Mouse (Mus musculus) forebrain, embryonic 10.5 days (tissue): ENCODE measurements around the gene Dazap2. TPM values are rescaled to one million over a fixed set of nuclear protein-coding genes. Genes with fewer than 3 reads are reported as not detected.

Experiments used
- DNase-seq: peaks from one replicate; pipeline ENCODE4 v3.0.0-alpha.2; 2017; ENCODE audit warnings: low spot score; ENCODE audit errors: extremely low spot score
- H3K27ac ChIP-seq: fragments of 300-500 bp; sonication (generic); 2 replicates; pipeline ENCODE4 v1.5.1; 2016; ENCODE audit warnings: mild to moderate bottlenecking
- H3K27me3 ChIP-seq: fragments of 300-500 bp; sonication (generic); 2 replicates; pipeline ENCODE4 v1.6.1; 2016; ENCODE audit warnings: mild to moderate bottlenecking; ENCODE audit not compliant: poor library complexity, severe bottlenecking
- H3K36me3 ChIP-seq: fragments of 300-500 bp; sonication (generic); replicated peaks from 2 replicates; pipeline ENCODE4 v1.6.1; 2016; ENCODE audit warnings: mild to moderate bottlenecking, moderate library complexity
- H3K4me1 ChIP-seq: fragments of 300-500 bp; sonication (generic); 2 replicates; pipeline ENCODE4 v1.6.1; 2016
- H3K4me3 ChIP-seq: fragments of 300-500 bp; sonication (generic); 2 replicates; pipeline ENCODE4 v1.5.1; 2016; ENCODE audit warnings: mild to moderate bottlenecking, moderate library complexity
- H3K9me3 ChIP-seq: fragments of 300-500 bp; sonication (generic); 2 replicates; pipeline ENCODE4 v1.6.1; 2016; ENCODE audit warnings: mild to moderate bottlenecking, moderate library complexity
- WGBS: fragments of 180-500 bp; shearing (Covaris S2); methylation state at CpG from one replicate; pipeline ENCODE4 v1.1.7; 2016; 5-methylcytosine and 5-hydroxymethylcytosine counted together
- polyA plus RNA-seq: library from polyadenylated mRNA; unstranded; fragments of >200 nt; fragmentation: Nextera tagmentation; extraction: Ambion mirVana; gene quantifications from 2 replicates; pipeline ENCODE4 v1.2.1, GENCODE M21; 2016

Gene Dazap2
- polyA plus RNA-seq, 1 experiment from 2014 or later, result 214 TPM

DNA sequence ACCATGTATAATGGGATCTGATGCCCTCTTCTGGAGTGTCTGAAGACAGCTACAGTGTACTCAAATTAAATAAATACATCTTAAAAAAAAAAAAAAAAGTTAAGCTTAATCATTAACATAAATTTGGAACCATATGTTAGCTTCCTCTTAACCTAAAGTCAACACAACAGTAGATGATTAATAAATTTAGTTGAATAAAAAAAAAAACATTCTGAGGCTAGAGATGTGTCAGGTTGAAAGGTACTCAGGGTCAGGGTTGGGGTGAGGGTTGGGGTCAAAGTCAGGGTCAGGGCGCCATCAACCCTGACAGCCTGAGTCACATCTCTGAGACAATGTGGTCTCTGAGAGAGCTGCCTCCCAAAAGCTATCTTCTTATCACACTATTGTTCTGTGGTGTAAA is 39.1 kb downstream of the Dazap2 start:
- Histone ChIP-seq H3K27ac (no peak overlapping the region), H3K4me3 (no peak overlapping the region), H3K9me3 (no peaks in the 10 kb centered on the region), H3K27me3 (no peaks in the 10 kb centered on the region), H3K4me1 (no peaks in the 10 kb centered on the region), H3K36me3 (no peaks in the 10 kb centered on the region)
- WGBS, result 91% methylated on average over 1 of the region's 1 CpGs
- DNase-seq, result no peak

DNA sequence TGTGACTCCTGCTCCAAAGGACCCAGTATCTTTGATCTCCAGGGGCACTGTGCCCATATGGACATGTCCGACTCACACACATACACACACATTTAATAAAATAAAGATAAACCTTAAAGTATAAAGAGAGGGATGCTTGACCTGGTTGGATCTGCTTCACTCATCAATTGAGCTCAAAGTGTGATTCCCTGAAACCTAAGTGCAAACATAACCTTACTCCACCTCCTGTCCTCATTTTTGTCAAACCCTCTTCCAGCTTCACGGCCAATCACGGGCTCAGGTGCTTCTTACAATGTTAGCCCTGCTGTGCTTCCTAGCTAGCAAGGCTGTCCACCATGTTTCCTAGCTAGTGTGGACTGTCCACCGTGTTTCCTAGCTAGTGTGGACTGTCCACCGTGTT is 40.1 kb downstream of the Dazap2 start:
- 89% methylated on average over 5 of the region's 5 CpGs for WGBS
- H3K9me3 ChIP-seq, result no peaks in the 10 kb centered on the region
- no peaks in the 10 kb centered on the region for H3K27me3 ChIP-seq
- no peak for DNase-seq
- H3K4me1 ChIP-seq, result no peaks in the 10 kb centered on the region
- no peaks in the 10 kb centered on the region for H3K36me3 ChIP-seq
- no peak overlapping the region for H3K4me3 ChIP-seq
- no peak overlapping the region for H3K27ac ChIP-seq

- H3K27ac ChIP-seq, result no peak overlapping the region
- no peaks in the 10 kb centered on the region for H3K36me3 ChIP-seq
- WGBS, result 90% methylated on average over 9 of the region's 9 CpGs
- H3K4me3 ChIP-seq, result no peak overlapping the region
- DNase-seq, result no peak
- 0 out of 2 replicates have a peak, but pooled peaks cover 3% of the 10 kb centered on the region for H3K4me1 ChIP-seq
- H3K27me3 ChIP-seq, result no peaks in the 10 kb centered on the region
- no peaks in the 10 kb centered on the region for H3K9me3 ChIP-seq
These were observed 45.2 kb downstream of the Dazap2 start for GRCm38 (mm10) chr15:100660306-100660705.

GRCm38 (mm10) chr15:100660805-100661204 is 45.7 kb downstream of the Dazap2 start:
- H3K4me3 ChIP-seq, result no peak overlapping the region
- H3K4me1 ChIP-seq, result peaks cover 5% of the 10 kb centered on the region
- no peaks in the 10 kb centered on the region for H3K27me3 ChIP-seq
- no peak overlapping the region for H3K27ac ChIP-seq
- no peak for DNase-seq
- H3K9me3 ChIP-seq, result no peaks in the 10 kb centered on the region
- WGBS, result 92% methylated on average over 5 of the region's 5 CpGs
- H3K36me3 ChIP-seq, result no peaks in the 10 kb centered on the region

- Histone ChIP-seq H3K4me3 (no peak overlapping the region), H3K27ac (no peak overlapping the region), H3K4me1 (peaks cover 18% of the 10 kb centered on the region), H3K9me3 (0 out of 2 replicates have a peak, but pooled peaks cover 5% of the 10 kb centered on the region), H3K36me3 (no peaks in the 10 kb centered on the region), H3K27me3 (no peaks in the 10 kb centered on the region)
- WGBS, result 82% methylated on average over 9 of the region's 9 CpGs
- no peak for DNase-seq
These were observed 49.7 kb downstream of the Dazap2 start for GRCm38 (mm10) chr15:100664813-100665274.

- H3K27ac ChIP-seq, result no peak overlapping the region
- 46% methylated on average over 9 of the region's 9 CpGs for WGBS
- peaks cover 16% of the 10 kb centered on the region for H3K4me1 ChIP-seq
- H3K27me3 ChIP-seq, result no peaks in the 10 kb centered on the region
- no peak overlapping the region for H3K4me3 ChIP-seq
- 0 out of 2 replicates have a peak, but pooled peaks cover 5% of the 10 kb centered on the region for H3K9me3 ChIP-seq
- DNase-seq, result no peak
- no peaks in the 10 kb centered on the region for H3K36me3 ChIP-seq
These were observed 50.5 kb downstream of the Dazap2 start for GRCm38 (mm10) chr15:100665411-100666218.

GRCm38 (mm10) chr15:100666219-100666696 is 51.1 kb downstream of the Dazap2 start:
- Histone ChIP-seq H3K36me3 (no peaks in the 10 kb centered on the region), H3K4me1 (peaks cover 19% of the 10 kb centered on the region), H3K27ac (no peak overlapping the region), H3K4me3 (no peak overlapping the region), H3K9me3 (0 out of 2 replicates have a peak, but pooled peaks cover 5% of the 10 kb centered on the region), H3K27me3 (no peaks in the 10 kb centered on the region)
- WGBS, result 16% methylated on average over 7 of the region's 7 CpGs
- no peak for DNase-seq

GRCm38 (mm10) chr15:100666851-100667250 is 51.7 kb downstream of the Dazap2 start:
- WGBS, result 46% methylated on average over 12 of the region's 12 CpGs
- no peak overlapping the region for H3K27ac ChIP-seq

DNA sequence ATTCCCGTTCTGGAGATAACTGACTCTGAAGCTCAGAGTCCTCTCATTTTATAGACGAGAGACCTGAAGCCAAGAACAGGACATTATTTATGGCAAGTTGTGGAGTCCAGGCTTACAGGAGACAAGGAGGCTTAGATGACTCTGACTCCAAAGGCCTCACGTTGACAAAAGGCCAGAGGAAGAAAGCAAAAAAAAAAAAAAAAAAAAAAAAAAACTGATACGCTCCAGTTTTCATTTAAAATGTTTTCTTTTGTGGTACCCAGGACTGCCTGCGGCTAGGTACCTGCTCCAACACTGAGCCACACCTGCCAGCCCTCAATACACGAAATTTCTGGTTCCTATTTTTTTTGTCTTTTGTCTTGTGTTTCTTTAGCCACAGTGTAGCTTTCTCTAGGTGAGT is 52.3 kb downstream of the Dazap2 start:
- Histone ChIP-seq H3K4me3 (no peak overlapping the region), H3K4me1 (peaks cover 19% of the 10 kb centered on the region), H3K36me3 (no peaks in the 10 kb centered on the region), H3K27me3 (no peaks in the 10 kb centered on the region), H3K27ac (no peak overlapping the region), H3K9me3 (0 out of 2 replicates have a peak, but pooled peaks cover 5% of the 10 kb centered on the region)
- no peak for DNase-seq
- 75% methylated on average over 6 of the region's 6 CpGs for WGBS

More at GRCm38 (mm10) chr15:100666851-100667250, 51.7 kb downstream of the Dazap2 start:
- Histone ChIP-seq H3K4me3 (no peak overlapping the region), H3K36me3 (no peaks in the 10 kb centered on the region), H3K9me3 (0 out of 2 replicates have a peak, but pooled peaks cover 5% of the 10 kb centered on the region), H3K27me3 (no peaks in the 10 kb centered on the region), H3K4me1 (peaks cover 19% of the 10 kb centered on the region)
- DNase-seq, result no peak

GRCm38 (mm10) chr15:100667871-100668545 is 52.9 kb downstream of the Dazap2 start:
- WGBS, result 85% methylated on average over 5 of the region's 5 CpGs

GRCm38 (mm10) chr15:100669337-100669736 is 54.2 kb downstream of the Dazap2 start, which contains the start of gene Bin2:
TSS of gene Bin2 (minus strand) at chr15:100669553.
- no peak within 1 kb of the TSS for H3K4me3 ChIP-seq
- no peak for DNase-seq
- H3K9me3 ChIP-seq, result 0 out of 2 replicates have a peak, but pooled peaks cover 5% of the 10 kb centered on the region
- H3K27me3 ChIP-seq, result no peaks in the 10 kb centered on the region
- no peak within 1 kb of the TSS for H3K27ac ChIP-seq
- H3K4me1 ChIP-seq, result peaks cover 28% of the 10 kb centered on the region
- 93% methylated on average over 20 of the region's 20 CpGs for WGBS
- no peaks in the 10 kb centered on the region for H3K36me3 ChIP-seq

More at GRCm38 (mm10) chr15:100667871-100668545, 52.9 kb downstream of the Dazap2 start:
- no peak overlapping the region for H3K27ac ChIP-seq
- DNase-seq, result no peak
- no peak overlapping the region for H3K4me3 ChIP-seq
- H3K36me3 ChIP-seq, result no peaks in the 10 kb centered on the region
- H3K9me3 ChIP-seq, result 0 out of 2 replicates have a peak, but pooled peaks cover 5% of the 10 kb centered on the region
- H3K4me1 ChIP-seq, result peaks cover 19% of the 10 kb centered on the region
- no peaks in the 10 kb centered on the region for H3K27me3 ChIP-seq

GRCm38 (mm10) chr15:100670004-100670403 is 54.9 kb downstream of the Dazap2 start:
- Histone ChIP-seq H3K36me3 (no peaks in the 10 kb centered on the region), H3K27ac (no peak overlapping the region), H3K9me3 (0 out of 2 replicates have a peak, but pooled peaks cover 5% of the 10 kb centered on the region), H3K4me1 (peaks cover 28% of the 10 kb centered on the region), H3K27me3 (no peaks in the 10 kb centered on the region), H3K4me3 (no peak overlapping the region)
- 84% methylated on average over 8 of the region's 8 CpGs for WGBS
- DNase-seq, result no peak
